Mouse (Mus musculus): ENCODE results near the gene Amotl1.
"Not testable (repeated sequence)": the region's sequence is repeated elsewhere in the genome, so short reads cannot be mapped to it uniquely, and the experiment has no call there.

Gene Amotl1

GRCm38 (mm10) chr9:14644956-14645355, at the start of gene Amotl1:
Gene Amotl1, minus strand, starts transcription at chr9:14645056.
- no peak for DNase-seq (ENCODE audit: low read depth)

- no peak for DNase-seq (ENCODE audit: low read depth)
Observed at GRCm38 (mm10) chr9:14689376-14690108, 44.7 kb upstream of the Amotl1 start.

DNA sequence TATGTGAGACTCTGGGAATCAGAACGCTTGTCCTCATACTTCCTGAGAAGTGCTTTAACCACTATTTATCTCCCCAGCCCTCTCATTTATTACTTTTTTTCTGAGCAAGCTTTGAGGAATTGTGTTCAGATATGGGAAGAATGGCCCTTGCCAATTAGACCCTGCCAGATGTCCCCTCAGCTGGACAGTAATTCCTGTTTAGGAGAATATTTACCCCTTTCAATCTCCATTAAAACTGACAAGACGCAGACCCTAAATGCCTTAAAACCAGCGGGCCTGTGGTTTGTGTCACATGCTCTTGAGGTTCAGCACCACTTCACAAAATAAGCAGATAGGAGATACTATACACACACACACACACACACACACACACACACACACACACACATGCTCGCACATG, 39.5 kb upstream of the Amotl1 start:
- DNase-seq (ENCODE audit: low read depth): no peak

GRCm38 (mm10) chr9:14682741-14683140, 37.9 kb upstream of the Amotl1 start:
- DNase-seq (ENCODE audit: low read depth): no peak

GRCm38 (mm10) chr9:14680584-14680983, 35.7 kb upstream of the Amotl1 start:
- no peak for DNase-seq (ENCODE audit: low read depth)

DNA sequence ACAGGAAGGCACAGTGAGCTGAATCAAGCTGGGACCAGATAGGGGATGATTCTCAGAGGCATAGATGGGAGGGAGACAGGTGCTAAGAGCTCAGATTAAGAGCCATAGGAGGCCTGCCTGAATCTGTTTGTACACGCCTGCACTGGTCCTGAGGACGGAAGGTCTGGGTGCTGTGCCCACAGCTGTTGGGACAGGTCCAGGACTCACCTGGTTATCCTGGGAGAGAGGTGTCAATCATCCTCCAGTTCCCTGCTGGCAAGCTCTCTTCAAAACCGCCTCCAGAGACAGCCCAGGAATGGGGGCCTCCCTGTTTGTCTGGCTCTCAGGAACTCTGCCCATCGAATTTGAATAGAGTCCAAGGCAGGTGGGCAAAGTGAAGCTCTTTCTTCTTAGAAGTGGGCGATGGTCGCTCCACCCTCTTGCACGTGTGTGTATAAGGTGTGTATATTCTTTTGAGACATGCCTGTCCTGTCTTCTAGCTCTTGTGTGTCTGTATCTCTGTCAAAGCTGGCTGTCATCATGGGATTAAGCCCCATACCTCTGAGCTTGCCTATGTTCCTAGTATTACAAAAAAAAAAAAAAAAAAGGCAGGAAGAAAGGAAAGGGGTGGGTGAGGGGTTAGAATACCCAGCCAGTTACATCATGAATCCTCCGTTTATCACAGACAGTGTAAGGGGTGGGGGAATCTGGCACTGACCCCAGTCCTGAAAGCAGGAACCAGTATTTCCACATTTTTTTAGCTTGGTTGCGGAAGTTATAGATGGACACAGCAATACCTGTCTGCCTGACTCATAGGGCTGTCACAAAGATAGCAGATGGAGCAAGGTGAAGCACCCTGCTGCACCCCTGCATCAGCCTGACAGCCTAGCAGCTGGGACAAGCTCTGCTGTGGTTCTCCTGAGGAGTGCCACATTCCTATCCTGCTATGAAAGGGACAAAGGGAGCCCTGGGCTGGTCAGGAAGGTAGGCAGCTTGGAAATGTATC, 31.1 kb upstream of the Amotl1 start:
- no peak for DNase-seq (ENCODE audit: low read depth)

- DNase-seq (ENCODE audit: low read depth): no peak
Observed at GRCm38 (mm10) chr9:14674506-14674905, 29.6 kb upstream of the Amotl1 start.

GRCm38 (mm10) chr9:14673109-14673508, 28.3 kb upstream of the Amotl1 start:
- no peak for DNase-seq (ENCODE audit: low read depth)

DNA sequence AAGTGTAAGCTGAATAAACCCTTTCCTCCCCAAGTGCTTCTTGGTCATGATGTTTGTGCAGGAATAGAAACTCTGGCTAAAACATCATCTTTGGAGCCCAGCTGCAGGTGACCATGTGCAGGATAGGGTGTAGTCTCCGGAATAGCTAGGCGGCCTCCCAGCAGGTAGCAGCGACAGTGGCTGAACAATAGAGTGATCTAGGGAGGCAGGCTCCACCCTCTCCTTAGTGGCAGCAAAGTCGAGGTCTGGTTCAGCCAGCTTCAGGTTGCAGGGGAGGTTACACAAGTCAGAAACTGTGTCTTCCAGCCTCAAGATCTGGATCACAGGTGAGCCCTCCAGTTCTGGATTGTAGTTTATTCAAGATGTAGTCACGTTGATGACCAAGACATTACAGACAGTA, 27.1 kb upstream of the Amotl1 start:
- not testable (repeated sequence) for DNase-seq (ENCODE audit: low read depth)

- no peak for DNase-seq (ENCODE audit: low read depth)
Observed at GRCm38 (mm10) chr9:14668382-14668781, 23.5 kb upstream of the Amotl1 start.

- no peak for DNase-seq (ENCODE audit: low read depth)
Observed at GRCm38 (mm10) chr9:14666071-14666470, 21.2 kb upstream of the Amotl1 start.

DNA sequence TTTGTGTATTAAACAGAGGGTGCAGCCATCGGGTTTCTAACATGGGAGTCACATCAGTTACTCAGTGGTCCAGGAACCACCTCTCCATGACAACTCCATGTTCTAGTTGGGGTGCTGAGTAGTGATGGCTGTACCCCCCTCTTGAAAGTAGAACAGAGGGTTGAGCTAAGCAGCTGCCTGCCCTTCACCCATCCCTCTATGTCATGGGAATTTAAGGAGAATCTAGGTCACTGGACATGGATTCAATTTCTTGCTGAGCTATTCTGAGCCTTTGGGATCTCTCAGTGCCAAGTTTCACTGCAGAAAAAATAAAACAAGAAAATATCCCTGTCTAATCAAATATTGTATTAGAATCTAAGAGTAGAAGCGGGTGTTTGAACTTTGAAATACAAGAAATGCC, 18.7 kb upstream of the Amotl1 start:
- no peak for DNase-seq (ENCODE audit: low read depth)

DNA sequence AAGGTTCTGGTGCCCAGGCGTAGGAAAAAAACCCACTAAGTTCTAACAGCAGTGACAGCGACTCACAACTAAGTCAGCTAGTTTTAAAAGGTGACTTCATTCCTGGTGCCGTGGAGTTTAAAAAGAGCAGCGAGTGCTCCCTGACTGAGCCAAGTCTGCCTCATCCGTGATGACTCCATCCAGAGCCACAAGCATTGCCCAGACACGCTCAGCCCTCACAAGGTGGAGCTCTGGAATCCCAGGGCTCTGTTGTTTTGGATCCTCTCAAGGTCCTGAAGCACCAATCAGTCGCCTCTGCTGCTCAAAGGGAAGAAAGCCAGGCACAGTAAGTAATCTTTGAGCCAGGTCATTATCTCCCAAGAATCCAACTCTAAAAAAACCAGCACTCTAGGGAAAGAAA, 18.0 kb upstream of the Amotl1 start:
- peak; percentile 17 for DNase-seq (ENCODE audit: low read depth)

- DNase-seq (ENCODE audit: low read depth): no peak
Observed at GRCm38 (mm10) chr9:14662138-14662537, 17.3 kb upstream of the Amotl1 start.

- DNase-seq (ENCODE audit: low read depth): no peak
Observed at GRCm38 (mm10) chr9:14657926-14658325, 13.1 kb upstream of the Amotl1 start.

GRCm38 (mm10) chr9:14654010-14654409, 9.2 kb upstream of the Amotl1 start:
- DNase-seq (ENCODE audit: low read depth): peak; percentile 17

DNA sequence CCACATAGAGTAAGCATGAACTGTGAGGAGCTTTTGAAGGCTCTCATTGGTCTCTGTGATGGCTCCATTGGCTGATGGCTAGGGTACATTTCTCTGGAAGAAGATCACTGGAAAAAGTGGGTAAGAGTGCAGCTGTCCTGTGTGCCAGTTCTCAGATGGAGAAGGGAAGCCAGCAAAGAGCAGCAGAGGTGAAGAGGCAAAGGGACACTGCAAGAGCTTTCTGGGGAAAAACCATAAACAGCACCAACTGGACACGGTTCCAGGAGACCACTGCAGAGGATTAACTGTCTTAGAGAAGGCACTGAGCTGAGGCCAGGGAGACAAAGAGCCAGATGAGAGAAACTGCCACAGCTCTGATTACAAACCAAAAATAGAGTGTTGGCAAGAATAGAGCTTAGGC, 7.9 kb upstream of the Amotl1 start:
- no peak for DNase-seq (ENCODE audit: low read depth)

GRCm38 (mm10) chr9:14647849-14648248, 3.0 kb upstream of the Amotl1 start:
- DNase-seq (ENCODE audit: low read depth): no peak

DNA sequence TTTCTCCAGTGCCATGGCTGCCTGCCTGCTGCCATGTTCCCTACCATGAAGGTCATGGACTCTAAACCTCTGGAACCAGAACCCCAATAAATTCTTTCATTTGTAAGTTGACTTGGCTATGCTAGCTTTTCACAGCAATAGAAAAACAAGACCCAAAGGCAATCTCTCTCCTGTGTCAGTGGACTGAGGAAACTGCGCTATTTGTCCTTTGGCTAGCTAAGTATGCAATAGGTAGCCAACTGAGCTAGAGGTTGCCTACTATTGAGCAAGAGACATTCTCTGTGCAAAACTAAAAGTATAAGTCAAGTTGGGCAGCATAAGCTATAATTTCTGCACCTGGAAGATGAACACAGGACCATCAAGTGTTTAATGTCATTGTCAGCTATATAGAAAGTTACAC, 1.8 kb upstream of the Amotl1 start:
- DNase-seq (ENCODE audit: low read depth): no peak

GRCm38 (mm10) chr9:14646061-14646460, 1.2 kb upstream of the Amotl1 start:
- no peak for DNase-seq (ENCODE audit: low read depth)

DNA sequence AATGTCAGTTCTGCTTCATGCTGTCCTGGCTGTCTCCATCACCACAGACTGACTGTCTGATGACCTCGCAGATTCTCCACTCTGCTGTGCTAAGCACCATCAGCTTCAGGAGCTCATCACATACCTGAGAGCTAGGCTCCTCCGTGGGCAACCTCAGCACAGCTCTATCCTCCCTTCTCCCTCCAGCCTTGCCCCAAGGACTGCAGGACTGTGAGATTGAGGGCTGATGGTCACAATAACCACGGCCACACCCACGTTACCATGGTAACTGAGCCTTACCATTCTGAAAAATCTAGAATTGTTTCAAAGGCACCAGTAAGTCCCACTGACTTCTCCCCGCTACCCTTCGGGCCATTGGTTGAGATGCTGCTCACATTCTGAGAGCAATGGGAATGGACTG, 1.5 kb downstream of the Amotl1 start:
- DNase-seq (ENCODE audit: low read depth): no peak

GRCm38 (mm10) chr9:14642251-14643021, 2.4 kb downstream of the Amotl1 start:
- DNase-seq (ENCODE audit: low read depth): peak; percentile 75
